ENCODE assay signal across 22 mouse cellular contexts in genomic region chr17:5858209-5858608, GRCm38 (mm10).
"Had no signal": no experiment of that assay in that cellular context is flagged by ENCODE, and none has a peak within 500 bp of the region (broad histone marks: within the 10 kb centered on the region; RNA-seq: fewer than 3 reads in every experiment).

No protein-coding gene starts in this region.

- H3K9me3 ChIP-seq: limb, embryonic 10.5 days; limb, embryonic 13.5 days; liver, embryonic 12.5 days; liver, embryonic 15.5 days; lung, embryonic 15.5 days; midbrain, embryonic 10.5 days; midbrain, embryonic 15.5 days; neural tube, embryonic 12.5 days had no signal

- H3K27me3 ChIP-seq: limb, embryonic 13.5 days; liver, embryonic 12.5 days; liver, embryonic 15.5 days; lung, embryonic 15.5 days; megakaryocyte, embryonic 14.5 days; midbrain, embryonic 15.5 days; neural tube, embryonic 12.5 days had no signal

- H3K4me1 ChIP-seq: limb, embryonic 10.5 days; limb, embryonic 13.5 days had no signal

- DNase-seq: kidney, adult 18-20 months; kidney, postnatal 36 days; layer of hippocampus, adult 9-11 months; liver; lung, adult 18-20 months; lung, postnatal 10 days; lung, postnatal 36 days; thymus, adult 18-20 months; thymus, postnatal 14 days; thymus, postnatal 4 days had no signal

- H3K9ac ChIP-seq: limb, embryonic 13.5 days; liver, embryonic 12.5 days; liver, embryonic 15.5 days; lung, embryonic 15.5 days; midbrain, embryonic 15.5 days; neural tube, embryonic 12.5 days had no signal

- H3K27ac ChIP-seq: layer of hippocampus, adult 2 months; limb, embryonic 10.5 days; limb, embryonic 13.5 days; liver, embryonic 12.5 days; liver, embryonic 15.5 days; lung, embryonic 15.5 days; midbrain, embryonic 10.5 days; midbrain, embryonic 15.5 days; neural tube, embryonic 12.5 days had no signal

- H3K4me2 ChIP-seq: limb, embryonic 13.5 days; liver, embryonic 12.5 days; liver, embryonic 15.5 days; lung, embryonic 15.5 days; midbrain, embryonic 15.5 days; neural tube, embryonic 12.5 days had no signal

- ATAC-seq: inflammation-experienced regulatory T-cells, adult 6 months; intestine, embryonic 16.5 days; liver, embryonic 12.5 days; midbrain, embryonic 15.5 days had no signal

- H3K4me3 ChIP-seq: layer of hippocampus, adult 2 months; limb, embryonic 10.5 days; limb, embryonic 13.5 days; liver, embryonic 12.5 days; liver, embryonic 15.5 days; lung, embryonic 15.5 days; megakaryocyte, embryonic 14.5 days; midbrain, embryonic 10.5 days; midbrain, embryonic 15.5 days; neural tube, embryonic 12.5 days had no signal

- H3K36me3 ChIP-seq: liver, embryonic 15.5 days; lung, embryonic 15.5 days; midbrain, embryonic 15.5 days; neural tube, embryonic 12.5 days had no signal
